Mouse (Mus musculus) embryonic fibroblast, embryonic 13.5 days (primary cell): ENCODE measurements around the gene Sept5.

Source experiments
- CTCF ChIP-seq: IDR thresholded peaks from 2 replicates; pipeline ENCODE4 v1.5.1; 2011; ENCODE audit warnings: mild to moderate bottlenecking, control low read depth, low read length, moderate library complexity, borderline replicate concordance; ENCODE audit not compliant: insufficient read depth
- POLR2A ChIP-seq: IDR thresholded peaks from 2 replicates; pipeline ENCODE4 v1.6.1; 2011; ENCODE audit warnings: low read depth, mild to moderate bottlenecking, control low read depth, low read length, moderate library complexity

DNA sequence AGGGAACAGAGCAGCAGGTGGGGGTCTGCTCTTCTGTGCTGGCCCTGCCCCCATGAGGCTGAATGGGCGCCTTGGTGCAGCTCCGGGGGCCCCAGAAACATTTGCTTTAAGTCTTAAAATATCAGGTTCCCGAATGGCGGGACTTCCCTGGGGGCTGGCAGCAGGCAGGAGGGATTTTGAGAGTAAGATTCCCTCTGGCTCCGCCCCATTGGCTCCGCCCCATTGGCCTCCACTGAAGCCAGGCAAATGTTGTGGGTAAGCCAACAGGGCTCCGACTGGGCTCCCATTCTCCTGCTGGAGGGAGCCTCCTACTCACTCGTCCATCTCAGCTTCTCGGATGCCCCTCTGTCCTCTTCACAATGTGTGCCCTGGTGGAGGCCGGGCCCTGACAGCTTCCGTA lies 21.5 kb downstream of the Sept5 start:
- TF ChIP-seq CTCF = no peak
- TF ChIP-seq POLR2A = no peak
